Mouse (Mus musculus) intestine, postnatal 0 days (tissue): ENCODE measurements around the gene Mas1. TPM values are rescaled to one million over a fixed set of nuclear protein-coding genes. Genes with fewer than 3 reads are reported as not detected.

Experiments used
- ATAC-seq: fragments of 200-750 bp; cut with Nextera tagmentation; 2 replicates; pipeline ENCODE4 v1.8.0; 2017; ENCODE audit warnings: mild to moderate bottlenecking, moderate TSS enrichment, moderate library complexity
- H3K27ac ChIP-seq: fragments of 300-500 bp; sonication (generic); 2 replicates; pipeline ENCODE4 v1.5.1; 2014; ENCODE audit warnings: mild to moderate bottlenecking, low read depth, low read length, moderate library complexity
- H3K27me3 ChIP-seq: fragments of 300-500 bp; sonication (generic); replicated peaks from 2 replicates; pipeline ENCODE4 v1.6.1; 2014; ENCODE audit warnings: low read length, mixed read lengths; ENCODE audit not compliant: control insufficient read depth, insufficient read depth
- H3K36me3 ChIP-seq: fragments of 300-500 bp; sonication (generic); 2 replicates; pipeline ENCODE4 v1.6.1; 2014; ENCODE audit warnings: mild to moderate bottlenecking, moderate library complexity; ENCODE audit not compliant: control insufficient read depth, insufficient read depth
- H3K4me1 ChIP-seq: fragments of 300-500 bp; sonication (generic); replicated peaks from 2 replicates; pipeline ENCODE4 v1.6.1; 2014; ENCODE audit warnings: antibody characterized with exemption, low read length, mixed read lengths; ENCODE audit not compliant: control insufficient read depth, insufficient read depth
- H3K4me2 ChIP-seq: fragments of 300-500 bp; sonication (generic); replicated peaks from 2 replicates; pipeline ENCODE4 v1.6.1; 2014; ENCODE audit warnings: low read depth, mild to moderate bottlenecking, moderate library complexity
- H3K4me3 ChIP-seq: fragments of 300-500 bp; sonication (generic); 2 replicates; pipeline ENCODE4 v1.5.1; 2014; ENCODE audit warnings: low read depth, low read length
- H3K9ac ChIP-seq: fragments of 300-500 bp; sonication (generic); 2 replicates; pipeline ENCODE4 v1.6.1; 2014; ENCODE audit warnings: mild to moderate bottlenecking, low read depth, low read length
- H3K9me3 ChIP-seq: fragments of 300-500 bp; sonication (generic); 2 replicates; pipeline ENCODE4 v1.6.1; 2016; ENCODE audit warnings: mixed run types; ENCODE audit not compliant: control insufficient read depth
- CTCF ChIP-seq: sonication (generic); IDR thresholded peaks from 2 replicates; pipeline ENCODE4 v1.5.1; 2016; ENCODE audit warnings: low read depth, mild to moderate bottlenecking, control low read depth, antibody characterized with exemption, moderate library complexity
- WGBS: fragments of 180-500 bp; shearing (Covaris S2); extraction: QIAGEN DNeasy Blood & Tissue Kit; methylation state at CpG from one replicate; pipeline ENCODE4 v1.1.7; 2014; 5-methylcytosine and 5-hydroxymethylcytosine counted together
- polyA plus RNA-seq: library from polyadenylated mRNA; unstranded; fragments of >200 nt; fragmentation: Nextera tagmentation; extraction: Ambion mirVana; gene quantifications from 2 replicates; pipeline ENCODE4 v1.2.1, GENCODE M21; 2015

Gene Mas1
- polyA plus RNA-seq, 1 experiment from 2014 or later, result 0.10 TPM

DNA sequence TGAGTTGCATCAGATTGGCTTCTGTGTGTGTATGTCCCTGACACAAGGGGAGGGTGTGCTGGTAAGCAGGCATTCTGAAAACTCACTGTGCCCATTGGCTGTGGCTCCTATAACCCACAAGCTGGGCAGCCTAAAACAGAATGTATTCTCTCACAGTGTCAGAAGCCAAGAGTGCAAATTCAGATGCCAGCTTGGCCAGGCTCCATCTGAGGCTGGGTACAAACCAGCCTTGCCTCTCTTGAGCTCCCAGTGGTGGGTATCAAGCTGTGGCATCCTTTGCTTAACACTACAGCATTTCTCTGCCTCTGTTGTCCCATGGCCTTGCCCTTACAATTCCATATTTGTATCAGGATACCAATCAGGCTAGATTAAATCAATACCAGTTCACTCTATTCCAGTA lies 3.8 kb downstream of the Mas1 start:
- Histone ChIP-seq H3K4me3 (no peak overlapping the region), H3K27ac (no peak overlapping the region), H3K27me3 (no peaks in the 10 kb centered on the region), H3K9ac (no peak overlapping the region), H3K9me3 (no peaks in the 10 kb centered on the region), H3K4me2 (no peak overlapping the region), H3K36me3 (no peaks in the 10 kb centered on the region), H3K4me1 (no peaks in the 10 kb centered on the region)
- ATAC-seq, result no peak
- no peak for TF ChIP-seq CTCF

GRCm38 (mm10) chr17:12859006-12859520 lies 8.9 kb downstream of the Mas1 start:
- H3K4me2 ChIP-seq, result no peak overlapping the region
- 52% methylated on average over 8 of the region's 8 CpGs for WGBS
- no peaks in the 10 kb centered on the region for H3K36me3 ChIP-seq
- no peak overlapping the region for H3K4me3 ChIP-seq
- H3K9ac ChIP-seq, result no peak overlapping the region
- no peaks in the 10 kb centered on the region for H3K9me3 ChIP-seq
- H3K27me3 ChIP-seq, result no peaks in the 10 kb centered on the region
- no peaks in the 10 kb centered on the region for H3K4me1 ChIP-seq
- no peak for ATAC-seq
- no peak overlapping the region for H3K27ac ChIP-seq
- TF ChIP-seq CTCF, result no peak

DNA sequence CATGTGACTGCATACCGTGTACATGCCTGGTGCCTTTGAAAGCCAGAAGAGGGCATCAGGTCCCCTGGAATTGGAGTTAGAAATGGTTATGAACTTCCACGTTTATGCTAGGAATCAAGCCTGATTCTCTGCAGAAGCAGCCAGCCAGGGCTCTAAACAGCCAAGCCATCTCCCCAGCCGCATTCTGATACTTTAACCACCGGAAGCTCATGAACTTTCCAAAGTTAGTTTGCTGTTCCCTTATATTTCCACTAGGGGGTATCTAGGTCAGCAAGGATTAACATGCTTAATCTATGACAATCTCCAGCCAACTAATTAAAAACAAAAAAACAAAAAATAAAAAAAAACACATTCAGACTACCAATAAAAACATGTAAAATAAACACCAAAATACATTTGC lies 9.9 kb downstream of the Mas1 start:
- no peak overlapping the region for H3K9ac ChIP-seq
- H3K9me3 ChIP-seq, result no peaks in the 10 kb centered on the region
- WGBS, result 59% methylated on average over 4 of the region's 4 CpGs
- H3K27me3 ChIP-seq, result no peaks in the 10 kb centered on the region
- no peak overlapping the region for H3K4me3 ChIP-seq
- ATAC-seq, result no peak
- no peaks in the 10 kb centered on the region for H3K4me1 ChIP-seq
- H3K27ac ChIP-seq, result no peak overlapping the region
- no peaks in the 10 kb centered on the region for H3K36me3 ChIP-seq
- no peak overlapping the region for H3K4me2 ChIP-seq
- peak; percentile 58 for TF ChIP-seq CTCF

- H3K4me3 ChIP-seq, result no peak overlapping the region
- no peaks in the 10 kb centered on the region for H3K36me3 ChIP-seq
- 33% methylated on average over 3 of the region's 3 CpGs for WGBS
- no peak for TF ChIP-seq CTCF
- H3K9me3 ChIP-seq, result no peaks in the 10 kb centered on the region
- no peak overlapping the region for H3K9ac ChIP-seq
- H3K4me1 ChIP-seq, result no peaks in the 10 kb centered on the region
- no peak for ATAC-seq
- no peaks in the 10 kb centered on the region for H3K27me3 ChIP-seq
- no peak overlapping the region for H3K4me2 ChIP-seq
- H3K27ac ChIP-seq, result no peak overlapping the region
Measured at GRCm38 (mm10) chr17:12857395-12857794, 10.5 kb downstream of the Mas1 start.

GRCm38 (mm10) chr17:12854386-12854785 lies 13.6 kb downstream of the Mas1 start:
- Histone ChIP-seq H3K36me3 (no peaks in the 10 kb centered on the region), H3K9ac (no peak overlapping the region), H3K27ac (no peak overlapping the region), H3K9me3 (no peaks in the 10 kb centered on the region), H3K4me3 (no peak overlapping the region), H3K4me2 (no peak overlapping the region), H3K4me1 (no peaks in the 10 kb centered on the region), H3K27me3 (no peaks in the 10 kb centered on the region)
- WGBS, result 92% methylated on average over 11 of the region's 11 CpGs
- no peak for TF ChIP-seq CTCF
- ATAC-seq, result no peak

GRCm38 (mm10) chr17:12853821-12854220 lies 14.1 kb downstream of the Mas1 start:
- Histone ChIP-seq H3K4me1 (no peaks in the 10 kb centered on the region), H3K27me3 (no peaks in the 10 kb centered on the region), H3K4me2 (no peak overlapping the region), H3K9me3 (no peaks in the 10 kb centered on the region), H3K36me3 (no peaks in the 10 kb centered on the region), H3K9ac (no peak overlapping the region), H3K27ac (no peak overlapping the region), H3K4me3 (no peak overlapping the region)
- 82% methylated on average over 2 of the region's 2 CpGs for WGBS
- no peak for ATAC-seq
- no peak for TF ChIP-seq CTCF

DNA sequence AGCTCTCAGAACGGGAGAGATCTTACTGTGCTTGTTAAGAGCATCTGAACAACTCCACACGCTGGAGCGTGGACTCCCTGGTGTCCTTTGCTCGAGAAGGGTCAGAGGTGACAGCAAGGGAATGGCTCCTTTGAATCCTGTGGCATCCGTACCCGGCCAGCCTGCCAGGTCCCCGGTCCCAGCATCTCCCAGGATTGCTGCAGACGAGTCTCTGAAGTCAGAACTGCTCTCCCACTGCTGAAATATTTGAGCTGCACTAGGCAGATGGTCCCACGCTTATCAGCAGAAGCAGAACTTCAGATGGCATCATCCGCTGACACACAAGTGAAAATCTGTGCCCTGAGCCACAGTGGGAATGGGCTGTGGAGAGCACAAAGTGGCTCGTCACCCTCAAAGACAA lies 16.3 kb downstream of the Mas1 start:
- Histone ChIP-seq H3K9me3 (no peaks in the 10 kb centered on the region), H3K4me3 (no peak overlapping the region), H3K27ac (no peak overlapping the region), H3K36me3 (no peaks in the 10 kb centered on the region), H3K9ac (no peak overlapping the region), H3K4me1 (no peaks in the 10 kb centered on the region), H3K27me3 (no peaks in the 10 kb centered on the region), H3K4me2 (no peak overlapping the region)
- no peak for ATAC-seq
- no peak for TF ChIP-seq CTCF
- 81% methylated on average over 11 of the region's 11 CpGs for WGBS
